Mouse (Mus musculus) c-Kit-negative CD71-positive TER-119-positive erythroid progenitor cells, embryonic 14.5 days (primary cell): ENCODE results near the gene Tox2.

ENCODE experiments used
- DNase-seq: peaks from one replicate; pipeline ENCODE4 v3.0.0-alpha.2; 2013; ENCODE audit warnings: low read depth, low spot score

The Tox2 gene

DNA sequence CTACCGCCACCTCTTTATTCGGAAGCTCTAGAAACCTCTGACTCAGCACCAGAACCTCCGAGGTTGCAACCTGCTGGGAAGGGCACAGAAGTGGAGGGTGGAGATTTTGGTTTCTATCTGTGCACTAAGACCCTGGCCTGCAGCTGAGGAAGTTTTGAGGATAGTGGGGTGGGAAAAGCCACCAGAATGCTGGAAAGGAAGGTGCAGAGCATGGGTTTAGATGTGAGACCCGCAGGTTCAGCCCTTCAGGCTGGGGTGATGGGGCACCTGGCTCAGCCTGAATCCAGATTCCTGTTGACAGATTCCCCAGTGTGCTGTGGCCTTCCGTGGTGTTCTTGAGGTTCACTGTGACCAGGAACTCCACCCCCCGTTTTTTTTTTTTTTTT is 2.3 kb downstream of the Tox2 start:
- DNase-seq, result no peak

- no peak for DNase-seq
Observed at GRCm38 (mm10) chr2:163205737-163206490, 3.0 kb downstream of the Tox2 start.

DNA sequence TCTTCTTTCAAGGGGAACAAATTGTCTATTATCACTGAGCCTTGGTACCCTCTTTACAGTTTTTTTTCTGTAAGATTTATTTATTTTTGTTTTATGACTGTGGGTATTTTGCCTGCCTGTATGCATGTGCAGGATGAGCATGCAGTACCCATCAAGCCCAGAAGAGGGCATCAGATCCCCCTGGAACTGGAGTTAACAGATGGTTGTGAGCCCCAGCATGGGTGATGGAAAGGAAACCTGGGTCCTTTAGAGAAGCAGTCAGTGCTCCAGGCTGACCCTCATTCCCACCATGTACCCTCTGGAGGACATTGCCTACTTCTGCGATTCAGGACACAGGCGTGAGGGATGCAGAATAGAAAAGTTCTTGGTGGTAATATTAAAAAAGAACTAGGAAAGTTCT is 4.4 kb downstream of the Tox2 start:
- no peak for DNase-seq

GRCm38 (mm10) chr2:163209139-163209538 is 6.2 kb downstream of the Tox2 start:
- DNase-seq, result no peak

DNA sequence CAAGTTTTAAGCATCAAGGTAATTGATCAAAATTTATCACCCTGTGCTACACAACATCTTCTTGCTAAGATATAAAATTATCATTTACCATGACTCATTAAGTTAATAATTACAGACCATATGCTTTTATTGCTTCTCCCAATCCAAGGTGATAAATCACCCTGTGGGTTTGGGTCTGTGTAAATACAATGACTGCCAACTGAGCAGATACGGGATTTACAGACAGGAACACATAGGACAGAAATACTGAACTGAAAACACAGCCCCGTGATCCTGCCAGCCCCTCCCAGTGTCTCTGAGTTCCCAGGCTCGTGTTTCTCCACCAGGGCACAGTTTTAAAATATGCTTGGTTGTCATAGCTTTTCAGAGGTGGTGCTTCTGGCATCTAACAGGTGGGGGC is 10.2 kb downstream of the Tox2 start:
- DNase-seq, result no peak

DNA sequence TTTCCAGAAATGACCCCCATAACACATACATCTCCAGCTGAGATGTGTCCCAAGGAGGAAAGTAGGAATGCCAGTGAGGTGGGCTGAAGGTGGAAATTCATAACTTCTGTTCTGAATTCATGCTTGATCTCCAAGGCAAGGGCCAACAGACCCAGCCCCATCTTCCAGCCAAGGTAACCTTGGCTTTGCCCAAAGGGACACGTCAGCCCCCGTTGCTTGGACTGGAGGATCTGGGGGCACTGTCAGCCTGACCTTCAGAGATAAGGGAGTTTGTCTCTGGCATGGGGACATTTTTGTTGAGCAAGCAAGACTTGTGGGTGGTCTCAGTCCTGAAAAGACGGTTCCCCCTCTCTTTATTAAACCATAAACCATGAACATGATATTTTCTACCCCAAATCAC is 15.2 kb downstream of the Tox2 start:
- no peak for DNase-seq

DNA sequence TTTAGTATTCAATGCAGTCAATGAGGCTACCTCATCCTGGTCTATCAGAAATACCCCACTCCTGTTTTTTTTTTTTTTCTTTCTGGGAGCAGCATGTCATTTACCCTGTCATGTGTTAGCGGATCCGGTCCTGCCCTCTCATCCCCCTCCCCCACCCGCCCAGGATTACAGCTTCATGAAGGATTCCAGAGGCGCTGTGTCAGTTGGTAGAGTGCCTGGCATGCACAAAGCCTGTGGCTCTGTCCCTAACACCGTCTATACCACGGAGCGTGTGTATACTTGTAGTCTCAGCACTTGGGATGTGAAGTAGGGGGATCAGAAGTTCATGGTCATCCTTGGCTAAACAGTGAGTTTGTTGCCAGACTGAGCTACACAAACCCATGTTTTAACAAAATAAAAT is 15.6 kb downstream of the Tox2 start:
- DNase-seq, result no peak

- no peak for DNase-seq
Observed at GRCm38 (mm10) chr2:163219447-163219846, 16.5 kb downstream of the Tox2 start.

- no peak for DNase-seq
Observed at GRCm38 (mm10) chr2:163220706-163221105, 17.8 kb downstream of the Tox2 start.

GRCm38 (mm10) chr2:163225302-163225701 is 22.4 kb downstream of the Tox2 start:
- no peak for DNase-seq

DNA sequence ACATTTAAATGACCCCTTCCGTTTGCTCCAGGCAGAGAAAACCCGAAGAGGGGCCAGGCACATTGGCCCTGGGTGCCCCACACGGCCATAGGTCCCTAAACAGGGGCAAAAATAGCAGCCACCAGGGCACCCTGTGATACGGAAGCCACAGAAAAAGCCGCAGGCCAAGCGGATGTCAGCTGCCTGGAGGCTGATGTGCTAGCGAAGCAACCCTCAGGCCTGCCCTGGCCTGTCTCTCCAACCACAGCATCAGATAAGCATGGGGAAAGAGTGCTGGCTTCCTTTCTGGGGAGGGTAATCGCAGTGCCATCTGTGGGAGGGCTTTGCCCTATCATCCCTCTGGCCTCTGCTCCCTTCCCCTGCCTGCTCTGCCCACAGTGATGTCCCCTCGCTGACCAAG is 26.1 kb downstream of the Tox2 start:
- DNase-seq, result no peak

- DNase-seq, result no peak
Observed at GRCm38 (mm10) chr2:163231781-163232534, 29.0 kb downstream of the Tox2 start.

DNA sequence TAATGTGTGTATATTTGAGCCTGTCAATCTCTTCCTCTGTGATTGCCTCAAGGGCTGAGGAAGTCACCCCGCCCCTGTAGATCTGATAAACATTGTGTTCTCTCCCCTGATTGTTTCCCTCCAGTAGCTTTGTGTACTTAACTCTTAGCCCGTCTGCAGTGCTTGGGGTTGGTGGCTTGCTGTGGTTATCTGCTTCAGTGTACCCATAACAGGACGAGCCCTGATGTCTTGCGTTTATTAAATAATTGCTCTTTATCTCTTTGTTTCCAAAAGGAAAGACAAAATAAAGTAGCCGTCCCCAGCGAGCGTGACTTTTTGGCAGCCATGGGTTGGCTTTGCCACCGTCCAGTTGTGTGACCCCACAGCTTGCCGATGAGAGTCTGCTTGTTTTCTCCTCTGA is 30.7 kb downstream of the Tox2 start:
- no peak for DNase-seq

- no peak for DNase-seq
Observed at GRCm38 (mm10) chr2:163236057-163236456, 33.1 kb downstream of the Tox2 start.

DNA sequence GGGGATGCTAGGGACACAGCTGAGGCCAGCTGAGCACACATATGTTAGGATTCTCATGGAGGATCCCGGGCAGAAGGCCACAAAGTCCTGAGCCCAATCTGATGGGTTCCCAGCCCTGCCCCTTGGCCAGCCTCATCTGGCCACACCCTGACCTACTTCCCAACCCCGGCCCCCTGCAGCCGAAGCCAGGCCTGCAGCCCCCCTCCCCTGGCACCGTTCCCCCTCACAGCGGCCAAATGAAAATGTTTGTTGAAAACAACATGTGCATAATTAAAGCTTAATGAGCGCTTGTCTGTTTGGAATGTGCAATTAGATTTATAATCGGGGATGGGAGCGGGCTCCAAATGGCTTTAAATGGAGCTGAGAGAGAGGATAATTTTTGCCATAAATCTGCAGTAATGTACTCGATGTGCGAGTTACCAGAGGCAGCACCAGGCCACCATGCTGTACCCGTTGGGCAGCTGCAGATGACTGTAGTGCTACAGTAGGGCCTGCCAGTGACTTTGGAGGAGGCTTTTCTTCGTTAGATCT is 35.1 kb downstream of the Tox2 start:
- DNase-seq, result no peak

DNA sequence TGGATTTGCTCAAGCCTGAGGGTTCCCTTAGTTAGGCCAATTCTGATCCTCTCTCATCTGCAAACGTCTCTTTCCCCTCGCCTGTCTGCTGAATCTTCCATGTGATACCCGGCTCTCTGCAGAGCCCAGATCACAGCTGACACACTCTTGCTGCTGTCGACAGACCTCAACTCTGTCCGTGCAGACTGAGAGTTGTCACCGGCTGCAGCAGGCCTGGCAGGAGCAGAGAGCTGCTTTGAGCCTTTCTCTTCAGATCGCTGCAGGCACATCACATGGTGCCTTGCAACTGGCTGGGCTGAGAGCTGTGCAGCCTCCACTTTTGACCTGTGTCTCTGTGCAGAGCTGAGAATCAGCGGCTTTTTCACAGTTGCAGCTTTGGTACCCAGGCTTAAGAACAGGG is 37.0 kb downstream of the Tox2 start:
- DNase-seq, result no peak

GRCm38 (mm10) chr2:163241867-163242266 is 38.9 kb downstream of the Tox2 start:
- no peak for DNase-seq

GRCm38 (mm10) chr2:163243917-163244852 is 41.3 kb downstream of the Tox2 start:
- no peak for DNase-seq

GRCm38 (mm10) chr2:163248912-163249311 is 46.0 kb downstream of the Tox2 start:
- DNase-seq, result no peak

GRCm38 (mm10) chr2:163252645-163253044 is 49.7 kb downstream of the Tox2 start:
- no peak for DNase-seq

GRCm38 (mm10) chr2:163253248-163254099 is 50.5 kb downstream of the Tox2 start:
- DNase-seq, result no peak
